Mouse (Mus musculus): Measurements from ENCODE around the gene Nprl3.
"Not testable (repeated sequence)": the region's sequence is repeated elsewhere in the genome, so short reads cannot be mapped to it uniquely, and the experiment has no call there.

Gene Nprl3

GRCm38 (mm10) chr11:32267188-32267884, at the start of gene Nprl3:
TSS of gene Nprl3 (minus strand) at chr11:32267707.
- DNase-seq (ENCODE audit: low read depth), result peak; percentile 96

DNA sequence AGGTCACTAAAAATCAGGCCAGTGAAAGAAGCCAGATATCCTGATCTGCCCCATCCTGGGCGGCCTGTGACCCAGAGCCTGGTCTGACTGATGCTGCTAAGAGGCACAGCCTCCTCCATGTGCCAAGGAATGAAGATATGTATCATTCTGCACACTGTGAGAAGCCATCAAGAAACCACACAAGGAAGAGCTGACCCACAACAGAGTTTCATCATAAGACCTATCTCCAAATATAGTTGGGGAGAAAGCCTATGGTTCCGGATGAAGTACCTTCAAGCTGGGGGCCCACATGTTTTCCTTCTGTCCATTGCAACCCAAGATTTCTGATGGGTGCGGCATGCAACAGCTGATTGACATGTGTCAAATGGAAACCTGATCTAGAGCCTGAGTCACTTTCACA, 48.5 kb upstream of the Nprl3 start:
- no peak for DNase-seq (ENCODE audit: low read depth)

- DNase-seq (ENCODE audit: low read depth), result no peak
These were observed 42.4 kb upstream of the Nprl3 start for GRCm38 (mm10) chr11:32309928-32310327.

DNA sequence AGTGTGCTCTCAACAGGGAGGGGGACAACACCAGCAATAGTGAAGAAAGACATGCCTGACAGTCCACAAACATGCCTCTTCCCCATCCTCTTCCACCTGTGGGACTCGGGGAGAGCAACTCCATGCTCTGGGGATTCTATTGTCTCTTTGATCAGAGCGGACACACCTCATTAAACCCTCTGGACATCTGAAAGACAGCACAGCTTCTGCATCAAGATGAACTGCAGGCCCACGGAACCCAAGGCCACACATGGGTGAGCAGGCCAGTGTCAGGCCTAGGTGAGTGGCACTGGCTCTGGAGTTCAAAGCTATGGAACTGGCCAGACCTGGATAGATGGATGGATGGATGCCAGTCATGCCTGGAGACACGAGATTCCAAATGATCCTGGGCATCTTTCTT, 41.9 kb upstream of the Nprl3 start:
- DNase-seq (ENCODE audit: low read depth), result no peak

DNA sequence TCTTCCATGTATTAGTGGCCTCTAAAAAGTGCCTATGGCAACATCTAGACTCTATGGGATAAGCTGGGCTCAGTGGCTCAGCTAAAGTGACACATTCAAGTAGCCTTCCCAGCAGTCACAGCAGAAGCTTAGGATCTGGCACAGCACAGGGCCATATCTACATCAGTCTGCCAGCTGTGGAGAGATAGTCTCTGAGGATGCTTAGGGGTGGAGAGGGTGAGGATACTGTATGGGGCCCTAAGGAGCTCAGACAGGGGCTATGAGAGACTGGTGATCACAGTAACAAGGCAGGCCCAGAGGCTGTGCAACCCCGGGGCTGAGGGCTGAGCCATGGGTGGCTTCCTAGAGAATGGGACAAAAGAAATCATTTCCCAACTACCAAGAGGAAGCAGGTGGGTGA, 39.5 kb upstream of the Nprl3 start:
- no peak for DNase-seq (ENCODE audit: low read depth)

DNA sequence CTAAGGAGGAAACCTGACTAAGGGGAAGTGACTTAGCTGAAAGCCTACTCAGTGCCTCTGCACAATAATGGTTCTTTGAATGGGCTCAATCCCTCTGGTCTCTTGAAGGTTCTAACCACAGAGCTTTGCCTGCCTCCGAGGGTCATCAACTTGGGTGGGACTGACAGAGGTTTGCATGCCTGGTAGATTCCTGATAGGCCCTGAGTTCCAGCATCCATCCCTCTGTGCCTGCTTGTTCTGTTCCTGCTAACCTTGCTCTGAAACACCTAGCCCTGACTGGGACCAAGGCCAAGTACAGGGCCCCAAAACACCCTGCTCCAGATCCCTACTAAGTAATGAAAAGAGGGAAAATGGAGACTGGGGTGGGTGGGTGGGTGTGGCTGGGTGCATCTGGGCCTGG, 35.9 kb upstream of the Nprl3 start:
- DNase-seq (ENCODE audit: low read depth), result no peak

DNA sequence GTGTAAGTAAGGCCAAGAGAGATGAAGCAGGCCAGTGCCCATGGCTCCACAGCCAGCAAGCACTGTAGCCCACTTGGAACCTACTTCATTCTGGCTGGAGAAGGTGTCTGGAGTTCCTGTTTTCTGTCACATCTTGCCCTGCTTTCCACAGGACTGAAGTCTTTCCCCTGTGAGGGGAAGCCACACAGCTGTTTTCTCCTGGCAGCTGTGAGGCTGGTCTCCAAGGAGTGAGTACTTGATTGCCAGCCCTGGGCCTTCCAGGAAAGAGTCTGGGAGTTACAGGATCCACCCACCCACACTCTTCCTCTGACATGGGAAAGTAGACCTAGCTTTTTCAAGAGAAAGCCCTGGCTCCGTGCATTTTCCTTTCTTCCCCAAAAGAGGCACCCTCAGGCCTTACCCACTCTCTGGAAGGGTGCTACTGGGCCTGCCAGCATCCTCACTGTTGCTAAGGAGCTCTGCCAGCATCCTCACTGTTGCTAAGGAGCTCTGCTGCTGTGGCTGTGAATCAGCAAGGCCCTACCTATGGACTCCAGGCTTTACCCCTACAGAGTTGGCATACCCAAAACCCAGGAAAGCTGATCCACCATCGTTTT, 35.4 kb upstream of the Nprl3 start:
- DNase-seq (ENCODE audit: low read depth), result no peak

DNA sequence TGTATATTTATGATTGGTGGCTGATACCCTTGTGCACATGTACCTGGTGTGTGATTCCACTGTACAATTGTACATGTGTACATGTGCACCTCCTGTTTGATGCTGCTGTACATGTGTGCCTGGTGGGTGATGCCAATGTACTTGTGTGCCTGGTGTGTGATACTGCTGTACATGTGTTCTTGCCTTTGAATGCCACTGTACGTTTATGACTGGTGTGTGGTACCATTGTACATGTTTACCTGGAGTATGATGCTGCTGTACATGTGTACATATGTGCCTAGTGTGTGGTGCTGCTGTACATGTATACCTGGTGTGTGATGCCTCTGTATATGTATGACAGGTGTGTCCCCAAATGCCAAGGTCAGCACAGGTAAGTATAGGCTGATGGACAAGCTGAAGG, 34.0 kb upstream of the Nprl3 start:
- no peak for DNase-seq (ENCODE audit: low read depth)

- no peak for DNase-seq (ENCODE audit: low read depth)
These were observed 33.1 kb upstream of the Nprl3 start for GRCm38 (mm10) chr11:32300279-32301267.

DNA sequence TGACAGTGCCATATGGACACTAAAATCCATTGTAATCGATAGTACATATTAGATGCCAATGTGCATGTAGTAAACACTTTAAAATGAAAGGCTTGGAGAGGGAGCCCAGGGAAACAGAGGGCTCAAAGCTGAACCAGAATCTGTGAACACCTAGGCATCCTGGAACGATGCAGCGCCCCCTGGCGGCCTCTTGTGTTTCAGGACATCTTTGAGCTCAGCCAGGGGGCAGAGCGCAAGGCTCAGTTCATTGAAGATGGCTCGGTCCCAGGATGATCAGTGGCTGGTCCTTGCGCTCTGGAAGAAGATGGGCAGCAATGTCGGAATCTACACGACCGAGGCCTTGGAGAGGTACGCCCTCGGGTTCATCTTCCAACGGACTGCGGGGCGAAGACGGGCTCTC, 32.4 kb upstream of the Nprl3 start, which contains the start of gene Hbq1a:
Gene Hbq1a, plus strand, starts transcription at position 205 of the 400 bp plus-strand sequence.
- peak; percentile 54 for DNase-seq (ENCODE audit: low read depth)

GRCm38 (mm10) chr11:32298532-32298918, 31.0 kb upstream of the Nprl3 start:
- DNase-seq (ENCODE audit: low read depth), result no peak

GRCm38 (mm10) chr11:32297866-32298531, 30.5 kb upstream of the Nprl3 start:
- no peak for DNase-seq (ENCODE audit: low read depth)

DNA sequence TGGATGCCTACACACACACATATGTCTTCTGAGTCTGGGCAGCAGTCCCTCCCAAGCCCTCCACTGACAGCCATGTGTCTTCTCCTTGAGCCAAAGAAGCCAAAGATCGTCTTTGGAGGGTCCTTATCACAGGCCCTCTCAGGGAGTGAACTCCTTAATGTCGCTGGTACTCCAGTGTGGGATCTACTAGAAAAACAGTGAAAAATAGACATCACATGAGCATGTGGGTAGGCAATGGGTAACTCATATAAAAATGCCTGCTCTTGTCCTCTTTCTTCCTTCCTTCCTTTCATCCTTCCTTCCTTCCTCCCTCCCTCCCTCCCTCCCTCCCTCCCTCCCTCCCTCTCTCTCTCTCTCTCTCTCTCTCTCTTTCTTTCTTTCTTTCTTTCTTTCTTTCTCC, 29.9 kb upstream of the Nprl3 start:
- not testable (repeated sequence) for DNase-seq (ENCODE audit: low read depth)

- not testable (repeated sequence) for DNase-seq (ENCODE audit: low read depth)
These were observed 28.7 kb upstream of the Nprl3 start, which contains the start of gene Hba-a2 for GRCm38 (mm10) chr11:32296203-32296602. TSS of gene Hba-a2 (plus strand) at chr11:32296489.

DNA sequence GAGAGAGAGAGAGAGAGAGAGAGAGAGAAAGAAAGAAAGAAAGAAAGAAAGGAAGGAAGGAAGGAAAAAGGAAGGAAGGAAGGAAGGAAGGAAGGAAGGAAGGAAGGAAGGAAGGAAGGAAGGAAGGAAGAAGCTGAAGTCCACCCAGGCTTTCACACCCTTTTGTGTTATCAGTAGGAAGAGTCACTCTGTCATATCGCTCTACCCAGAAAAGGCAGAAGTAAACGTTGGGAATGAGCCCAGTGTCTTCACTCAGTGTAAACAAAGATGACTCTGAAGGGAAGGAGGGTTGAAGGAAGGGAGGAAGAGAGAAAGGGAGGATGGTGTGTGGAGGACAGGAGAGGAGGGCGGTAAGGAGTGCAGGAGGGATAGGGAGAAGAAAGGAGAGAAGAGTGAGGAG, 26.0 kb upstream of the Nprl3 start:
- not testable (repeated sequence) for DNase-seq (ENCODE audit: low read depth)

- not testable (repeated sequence) for DNase-seq (ENCODE audit: low read depth)
These were observed 25.3 kb upstream of the Nprl3 start for GRCm38 (mm10) chr11:32292819-32293218.

DNA sequence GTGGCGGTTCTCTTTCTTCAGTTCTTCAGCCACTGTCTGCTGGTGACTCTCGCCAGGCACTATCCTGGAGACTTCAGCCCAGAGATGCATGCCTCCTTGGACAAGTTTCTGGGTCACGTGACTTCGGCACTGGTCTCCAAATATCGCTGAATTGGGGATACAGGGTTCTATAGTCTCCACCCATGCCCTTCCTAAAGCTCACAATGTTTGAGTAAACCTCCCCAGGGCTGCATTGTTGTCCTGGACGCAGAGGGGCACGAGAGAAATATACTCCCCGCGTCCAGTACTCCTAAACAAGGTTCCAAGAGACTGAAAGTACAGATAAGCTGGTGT, 20.0 kb upstream of the Nprl3 start:
- no peak for DNase-seq (ENCODE audit: low read depth)

- DNase-seq (ENCODE audit: low read depth), result peak; percentile 66
These were observed 19.4 kb upstream of the Nprl3 start, which contains the start of gene Hbq1b for GRCm38 (mm10) chr11:32286695-32287492. TSS of gene Hbq1b (plus strand) at chr11:32286965.

DNA sequence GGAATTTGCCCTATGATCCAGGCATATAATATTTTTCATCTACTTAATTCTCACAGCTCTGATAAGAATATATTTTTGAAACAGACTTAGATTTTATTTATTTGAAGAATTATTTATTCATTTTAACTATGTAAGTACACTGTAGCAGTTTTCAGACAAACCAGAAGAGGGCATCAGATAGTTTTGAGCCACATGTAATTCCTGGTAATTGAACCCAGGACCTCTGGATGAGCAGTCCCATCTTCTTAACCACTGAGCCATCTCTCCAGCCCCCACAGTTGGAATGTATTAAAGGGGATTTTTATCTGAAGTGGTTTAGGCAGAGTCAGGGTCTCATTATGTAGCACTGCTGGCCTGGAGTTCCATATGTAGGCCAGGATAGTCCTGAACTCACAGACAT, 18.4 kb upstream of the Nprl3 start:
- not testable (repeated sequence) for DNase-seq (ENCODE audit: low read depth)

- no peak for DNase-seq (ENCODE audit: low read depth)
These were observed 17.7 kb upstream of the Nprl3 start for GRCm38 (mm10) chr11:32285031-32285775.

Data from induced T-regulatory cell, adult 2 months (primary cell).